Mouse (Mus musculus) kidney, adult 8-10 months (tissue): ENCODE results near the gene Usp43.

ENCODE experiments used
- DNase-seq, 2 experiments: peaks; one replicate each; pipeline ENCODE4 v3.0.0; 2022

The Usp43 gene

GRCm38 (mm10) chr11:67895641-67896040 is 26.3 kb downstream of the Usp43 start:
- DNase-seq, result no peak

GRCm38 (mm10) chr11:67888521-67888920 is 33.4 kb downstream of the Usp43 start:
- no peak for DNase-seq

- DNase-seq, result no peak
Measured at GRCm38 (mm10) chr11:67885921-67886320, 36.0 kb downstream of the Usp43 start.

- peak in 1 of 2 experiments; percentile 4 for DNase-seq
Measured at GRCm38 (mm10) chr11:67865521-67866197, 56.3 kb downstream of the Usp43 start.

- DNase-seq, result no peak
Measured at GRCm38 (mm10) chr11:67865100-67865499, 56.9 kb downstream of the Usp43 start.

GRCm38 (mm10) chr11:67861399-67861838 is 60.5 kb downstream of the Usp43 start:
- DNase-seq, result no peak

GRCm38 (mm10) chr11:67860743-67861398 is 61.1 kb downstream of the Usp43 start:
- no peak for DNase-seq

- DNase-seq, result no peak
Measured at GRCm38 (mm10) chr11:67858518-67858917, 63.4 kb downstream of the Usp43 start.

GRCm38 (mm10) chr11:67855035-67855434 is 66.9 kb downstream of the Usp43 start:
- DNase-seq, result peak; percentile 4 to 18

- DNase-seq, result no peak
Measured at GRCm38 (mm10) chr11:67853996-67854395, 68.0 kb downstream of the Usp43 start.

- no peak for DNase-seq
Measured at GRCm38 (mm10) chr11:67851770-67852169, 70.2 kb downstream of the Usp43 start.

GRCm38 (mm10) chr11:67845193-67845592 is 76.8 kb downstream of the Usp43 start:
- DNase-seq, result no peak

- DNase-seq, result no peak
Measured at GRCm38 (mm10) chr11:67839810-67840209, 82.1 kb downstream of the Usp43 start.

GRCm38 (mm10) chr11:67835408-67836078 is 86.4 kb downstream of the Usp43 start:
- no peak for DNase-seq

GRCm38 (mm10) chr11:67831820-67832219 is 90.1 kb downstream of the Usp43 start:
- DNase-seq, result no peak

- DNase-seq, result no peak
Measured at GRCm38 (mm10) chr11:67829530-67829929, 92.4 kb downstream of the Usp43 start.

GRCm38 (mm10) chr11:67828360-67829059 is 93.4 kb downstream of the Usp43 start:
- DNase-seq, result peak; percentile 7 to 13

GRCm38 (mm10) chr11:67821560-67821959 is 100.4 kb downstream of the Usp43 start:
- no peak for DNase-seq

- peak; percentile 6 to 28 for DNase-seq
Measured at GRCm38 (mm10) chr11:67820221-67820620, 101.7 kb downstream of the Usp43 start.

GRCm38 (mm10) chr11:67819604-67820003 is 102.3 kb downstream of the Usp43 start:
- peak; percentile 5 to 23 for DNase-seq

- DNase-seq, result peak in 1 of 2 experiments; percentile 4
Measured at GRCm38 (mm10) chr11:67811535-67811934, 110.4 kb downstream of the Usp43 start.

GRCm38 (mm10) chr11:67808051-67808450 is 113.9 kb downstream of the Usp43 start:
- no peak for DNase-seq
